Mouse (Mus musculus) layer of hippocampus, postnatal 36 days (tissue): ENCODE measurements around the gene Map4k1. TPM values are rescaled to one million over a fixed set of nuclear protein-coding genes. Genes with fewer than 3 reads are reported as not detected.

Experiments used
- DNase-seq, 2 experiments: peaks; one replicate each; pipeline ENCODE4 v3.0.0; 2022
- total RNA-seq, 2 experiments: library from RNA; stranded (reverse); gene quantifications; 2 replicates each; pipeline ENCODE4 v1.2.3; 2021

Gene Map4k1
- total RNA-seq, 2 experiments from 2014 or later, result 1.7 to 1.9 TPM

DNA sequence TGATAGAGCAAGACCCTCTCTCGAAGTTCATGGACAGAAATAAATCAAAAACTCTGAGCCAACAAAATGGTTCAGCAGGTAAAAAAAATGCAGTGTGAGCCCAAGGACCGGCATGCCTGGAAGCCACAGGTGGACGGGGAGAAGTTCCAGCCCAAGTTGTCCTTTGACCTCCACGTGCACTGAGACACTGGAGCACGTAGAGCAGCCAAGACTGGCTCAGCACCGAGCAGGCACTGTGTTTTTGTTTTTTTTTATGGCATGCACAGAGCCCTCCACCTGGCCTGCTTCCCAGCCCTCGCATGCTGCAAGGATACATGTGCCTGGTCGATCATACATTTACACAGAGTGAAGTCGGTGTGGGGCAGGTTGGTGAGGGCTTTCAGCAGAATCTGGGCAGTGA, 4.3 kb upstream of the Map4k1 start:
- DNase-seq, result no peak

DNA sequence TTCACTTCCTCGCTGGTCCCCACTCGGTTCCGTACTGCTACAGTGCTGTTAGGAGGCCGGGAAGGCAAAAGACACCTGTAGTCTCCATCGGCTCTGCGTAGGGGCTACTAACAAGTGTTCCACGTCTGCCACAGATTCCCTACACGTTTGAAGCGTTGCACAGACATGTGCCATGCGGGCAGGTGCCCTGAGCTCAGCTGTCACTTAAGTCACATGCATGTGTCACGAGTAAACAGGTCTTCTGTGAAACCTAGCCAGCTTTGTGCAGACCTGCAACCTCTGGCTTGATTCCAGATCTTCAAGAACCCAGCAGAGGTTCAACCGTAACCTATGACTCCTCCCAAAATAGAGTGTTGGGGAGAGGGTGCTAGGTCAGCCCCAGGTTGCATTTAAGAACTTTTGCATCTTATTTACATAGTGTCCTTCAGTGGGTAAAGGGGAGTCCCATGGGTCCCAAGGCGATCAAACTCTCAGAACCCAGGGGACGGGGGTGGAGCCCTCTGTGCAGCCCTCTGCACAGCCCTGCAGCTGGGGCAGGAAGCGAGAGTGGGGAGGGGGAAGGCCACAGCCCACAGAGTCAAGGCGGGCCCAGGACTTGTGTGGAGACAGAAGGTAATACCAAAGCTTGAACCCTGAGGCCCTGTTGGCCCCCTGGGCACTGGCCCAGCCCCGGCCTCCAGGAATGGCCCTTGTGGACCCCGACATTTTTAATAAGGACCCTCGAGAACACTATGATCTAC, 594 bp downstream of the Map4k1 start:
- no peak for DNase-seq

DNA sequence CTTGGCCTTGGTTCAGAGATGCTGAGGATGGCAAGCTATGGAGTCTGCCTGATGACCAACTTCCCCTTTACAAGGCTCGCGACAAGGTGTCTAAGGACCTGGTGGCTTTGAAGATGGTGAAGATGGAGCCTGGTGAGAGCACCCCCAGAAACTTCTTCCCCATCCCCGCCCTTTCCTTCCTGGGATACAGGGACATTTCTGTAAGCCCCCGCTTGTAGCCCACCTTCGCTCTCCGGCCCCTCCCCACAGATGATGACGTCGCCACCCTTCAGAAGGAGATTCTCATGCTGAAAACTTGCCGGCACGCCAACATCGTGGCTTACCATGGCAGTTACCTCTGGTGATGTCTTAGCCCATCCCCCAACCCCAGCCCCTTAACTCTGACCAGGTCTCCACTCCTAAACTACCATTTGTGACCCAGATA, 1.3 kb downstream of the Map4k1 start:
- no peak for DNase-seq

DNA sequence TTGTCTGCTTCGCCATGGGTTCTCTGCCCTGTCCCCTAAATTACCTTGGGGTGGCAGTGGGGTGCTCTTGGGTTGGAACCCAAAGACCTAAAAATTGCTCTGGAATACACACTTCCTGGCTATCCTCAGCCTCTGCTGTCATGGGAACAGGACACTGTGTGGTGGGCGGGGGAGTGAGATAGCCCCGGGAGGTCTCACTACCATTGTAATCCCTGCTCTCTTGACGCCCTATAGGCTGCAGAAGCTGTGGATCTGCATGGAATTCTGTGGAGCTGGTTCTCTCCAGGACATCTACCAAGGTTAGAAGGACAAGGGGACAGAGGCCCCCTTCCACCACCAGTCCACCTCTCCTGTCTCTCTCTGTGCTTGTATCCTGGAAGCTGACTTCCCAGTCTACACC, 2.0 kb downstream of the Map4k1 start:
- DNase-seq, result no peak

DNA sequence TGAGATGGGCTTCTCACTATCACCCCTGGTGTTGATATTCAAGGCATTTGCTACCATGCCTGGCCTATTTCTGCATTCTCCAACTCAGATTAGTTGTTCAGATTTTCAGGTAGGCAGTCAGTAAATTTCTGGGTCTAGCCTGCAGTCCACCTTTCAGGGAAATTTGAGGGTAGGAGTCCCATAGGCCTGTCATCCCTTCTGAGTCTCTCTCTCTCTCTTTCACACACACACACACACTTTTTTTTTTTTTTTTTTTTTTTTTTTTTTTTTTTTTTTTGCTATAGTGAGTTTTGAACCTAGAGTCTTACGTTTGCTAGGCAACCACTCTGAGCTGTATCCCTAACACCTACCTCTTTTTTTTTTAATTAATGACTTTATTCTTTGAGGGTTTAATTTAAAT, 2.6 kb downstream of the Map4k1 start:
- no peak for DNase-seq

DNA sequence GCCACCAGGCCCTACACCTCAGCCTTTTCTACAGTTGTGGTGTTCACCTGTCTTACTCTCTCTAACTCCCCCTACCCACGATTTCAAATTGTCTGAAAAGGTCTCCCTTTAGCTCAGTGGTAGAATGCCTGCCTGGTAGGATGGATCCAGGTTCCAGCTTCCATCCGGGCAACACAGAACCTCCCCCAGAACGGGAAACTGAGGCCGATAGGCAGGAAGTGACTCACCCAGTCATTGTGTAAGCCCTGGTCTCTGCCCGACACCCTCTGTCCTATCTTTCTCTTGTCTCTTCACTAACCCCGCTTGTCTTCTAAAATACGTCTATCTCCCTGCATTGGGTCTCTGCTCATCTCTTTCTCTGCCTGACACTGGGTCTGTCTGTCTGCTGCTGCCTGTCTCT, 3.4 kb downstream of the Map4k1 start:
- no peak for DNase-seq

DNA sequence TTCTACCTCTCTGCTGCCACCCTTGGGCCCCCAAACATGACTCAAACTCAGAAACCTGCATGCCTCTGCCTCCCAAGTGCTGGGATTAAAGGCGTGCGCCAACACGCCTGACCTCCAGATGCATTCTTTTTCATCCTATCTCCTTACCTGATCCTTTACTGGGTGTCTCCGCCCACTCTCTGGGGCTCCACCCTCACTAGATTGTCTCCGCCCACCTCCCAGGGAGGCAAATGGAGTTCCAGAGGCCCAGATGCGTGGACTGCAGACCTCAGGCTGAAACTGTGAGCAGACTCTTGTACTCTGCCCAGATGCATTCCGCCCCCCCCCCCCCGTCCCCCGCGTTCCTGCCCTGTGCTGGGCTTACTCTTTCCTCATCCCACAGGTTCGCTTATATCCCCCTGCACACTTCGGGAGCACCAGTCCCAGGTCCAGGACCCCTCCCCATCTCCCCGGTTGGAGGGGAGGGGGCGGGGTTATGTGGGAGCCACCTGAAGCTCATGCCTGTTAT, 9.0 kb downstream of the Map4k1 start:
- no peak for DNase-seq

DNA sequence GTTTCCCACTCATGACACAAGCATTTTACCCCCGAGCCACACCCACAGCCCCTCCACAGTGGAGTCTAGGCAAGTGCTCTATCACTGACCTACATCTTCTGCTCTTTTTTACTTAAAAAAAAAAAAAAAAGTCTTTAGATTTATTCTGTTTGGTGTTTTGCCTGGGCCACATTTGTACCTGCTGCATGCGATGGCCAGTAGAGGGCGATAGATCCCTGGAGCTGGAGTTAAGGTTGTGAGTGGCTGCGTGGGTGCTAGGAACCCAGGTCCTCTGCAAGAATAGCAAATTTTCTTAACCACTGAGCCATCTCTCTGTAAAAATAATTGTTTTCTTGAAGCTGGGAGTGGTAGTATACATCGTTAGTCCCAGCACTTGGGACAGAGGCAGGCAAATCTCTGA, 9.8 kb downstream of the Map4k1 start:
- DNase-seq, result no peak

DNA sequence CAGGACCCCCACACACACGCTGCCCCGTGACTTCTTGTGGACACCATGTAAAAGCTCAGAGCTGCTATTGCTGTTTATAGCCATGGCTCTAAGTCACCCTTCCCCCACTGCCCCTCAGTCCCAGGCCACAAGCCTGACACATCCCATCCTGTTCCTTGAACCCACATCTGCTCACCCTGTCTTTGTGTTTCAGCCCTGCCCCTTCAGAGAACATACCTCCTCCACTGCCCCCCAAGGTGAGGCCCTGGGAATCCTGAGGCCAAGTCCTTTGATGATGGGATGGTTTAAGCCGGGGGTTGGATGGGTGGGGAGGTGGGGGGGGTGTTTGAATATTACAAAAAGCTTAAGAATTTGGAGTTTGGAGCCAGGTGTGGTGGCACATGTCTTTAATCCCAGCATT, 11.1 kb downstream of the Map4k1 start:
- DNase-seq, result no peak

DNA sequence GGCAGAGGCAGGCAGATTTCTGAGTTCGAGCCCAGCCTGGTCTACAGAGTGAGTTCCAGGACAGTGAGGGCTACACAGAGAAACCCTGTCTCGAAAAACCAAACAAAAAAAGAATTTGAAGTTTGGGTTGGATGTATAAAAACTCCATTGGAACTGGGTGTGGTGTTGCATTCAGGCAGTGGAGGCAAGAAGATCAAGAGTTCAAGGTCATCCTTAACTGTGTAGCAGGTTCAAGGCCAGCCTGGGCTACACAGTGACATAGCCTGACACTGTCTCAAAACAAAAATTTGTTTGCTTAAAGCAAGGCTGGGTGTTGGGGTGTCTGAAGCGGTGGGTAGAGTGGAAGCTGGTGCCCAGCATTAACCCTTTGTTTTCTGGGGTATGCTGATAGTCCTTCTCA, 11.6 kb downstream of the Map4k1 start:
- no peak for DNase-seq

DNA sequence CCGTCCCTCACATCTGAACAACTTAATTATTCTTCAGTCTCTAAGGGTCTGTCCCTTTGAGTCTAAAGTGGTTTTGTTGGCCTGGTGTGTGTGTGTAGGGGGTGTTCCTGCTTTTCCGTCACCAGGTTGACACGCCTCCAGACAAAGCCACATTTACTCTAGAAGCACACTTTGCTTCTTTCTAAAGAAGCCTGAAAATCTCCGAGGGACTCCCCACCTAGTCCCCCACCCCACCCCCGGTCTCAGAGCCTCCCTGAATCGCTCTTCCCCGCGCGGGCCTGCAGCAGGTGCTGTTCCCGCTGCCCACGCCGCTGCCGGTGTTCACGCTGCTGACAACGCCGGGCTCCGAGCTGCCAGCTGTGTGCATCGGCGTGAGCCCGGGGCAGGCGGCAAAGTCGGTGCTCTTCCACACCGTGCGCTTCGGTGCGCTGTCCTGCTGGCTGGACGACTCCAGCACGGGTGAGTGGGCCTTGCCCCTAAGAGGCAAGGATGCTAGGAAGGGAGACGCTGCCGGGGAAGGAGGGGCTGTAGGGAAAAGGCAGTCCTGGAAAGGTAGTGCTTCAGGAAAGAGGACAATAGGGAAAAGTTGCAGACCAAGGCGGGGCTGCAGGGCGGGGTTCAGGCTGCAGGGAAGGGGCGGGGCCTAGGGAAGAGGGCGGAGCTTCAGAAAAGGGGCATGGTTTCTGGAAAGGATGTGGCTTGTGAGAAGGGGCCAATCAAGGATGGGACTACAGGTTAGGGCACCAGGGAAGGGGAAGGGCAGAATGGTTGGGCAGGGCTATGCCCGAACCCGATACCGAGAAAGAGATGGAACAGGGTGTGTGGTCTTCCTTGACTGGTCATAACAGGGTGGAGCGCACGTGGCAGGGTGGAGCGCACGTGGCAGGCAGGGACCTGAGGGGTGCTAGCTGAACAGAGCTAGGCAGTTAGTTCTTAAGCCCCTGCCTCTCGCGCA, 19.1 kb downstream of the Map4k1 start:
- peak in 1 of 2 experiments; percentile 12 for DNase-seq

DNA sequence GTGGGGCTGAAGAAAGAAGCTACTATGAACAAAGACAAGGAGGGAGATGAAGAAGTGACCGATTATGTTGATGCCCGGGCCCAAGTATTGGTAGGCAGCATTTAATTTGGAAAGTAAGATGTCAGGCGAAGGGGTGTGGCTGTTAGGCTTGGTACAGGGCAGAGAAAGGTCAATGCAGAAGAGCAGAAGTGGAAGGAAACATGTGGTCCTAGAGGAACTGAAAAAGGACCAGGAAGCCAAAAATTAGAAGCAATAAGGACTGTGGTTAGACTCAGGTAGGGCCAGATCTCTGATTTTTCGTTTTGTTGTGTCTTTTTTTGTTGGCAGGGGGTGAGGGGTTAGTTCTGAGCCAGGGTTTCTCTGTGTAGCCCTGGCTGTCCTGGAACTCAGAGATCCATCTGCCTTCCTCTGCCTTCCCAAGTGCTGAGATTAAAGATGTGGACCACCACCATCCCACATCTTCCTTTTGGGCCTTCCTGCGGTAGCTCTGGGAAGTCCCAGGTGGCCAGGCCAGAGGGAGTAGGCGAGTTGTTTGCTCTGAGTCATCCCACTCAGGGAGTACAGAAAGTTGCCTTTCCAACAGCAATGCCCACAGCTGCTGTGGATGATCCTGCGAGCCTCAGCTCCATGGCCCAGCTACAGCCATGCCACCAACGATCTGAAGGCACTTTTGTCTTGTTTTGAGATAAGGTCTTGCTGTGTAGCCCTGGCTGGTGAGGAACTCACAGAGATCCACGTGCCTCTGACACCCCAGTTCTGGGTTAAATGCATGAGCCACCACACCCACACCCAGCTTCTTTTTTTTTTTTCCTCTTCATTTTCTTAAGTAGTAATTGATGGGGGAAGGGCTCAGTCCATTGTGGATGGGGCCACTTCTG, 25.6 kb downstream of the Map4k1 start:
- no peak for DNase-seq

DNA sequence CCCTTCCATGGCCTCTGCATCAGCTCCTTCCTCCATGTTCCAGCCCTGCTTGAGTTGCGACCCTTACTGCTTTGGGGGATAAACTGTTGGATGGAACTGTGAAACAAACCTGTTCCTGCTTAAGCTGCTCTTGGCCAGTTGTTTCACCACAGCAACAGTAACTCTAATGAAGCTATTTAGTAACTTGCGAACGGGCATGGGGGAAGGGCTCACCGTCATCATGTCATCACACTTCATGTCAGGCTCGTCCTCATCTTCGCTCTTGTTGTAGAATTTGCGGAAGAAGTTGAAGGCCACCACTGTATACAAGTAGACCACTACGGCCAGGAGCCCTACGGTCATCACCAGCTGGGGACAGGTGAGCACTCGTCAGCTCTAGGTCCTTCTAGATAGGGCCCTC, 26.3 kb downstream of the Map4k1 start:
- no peak for DNase-seq

DNA sequence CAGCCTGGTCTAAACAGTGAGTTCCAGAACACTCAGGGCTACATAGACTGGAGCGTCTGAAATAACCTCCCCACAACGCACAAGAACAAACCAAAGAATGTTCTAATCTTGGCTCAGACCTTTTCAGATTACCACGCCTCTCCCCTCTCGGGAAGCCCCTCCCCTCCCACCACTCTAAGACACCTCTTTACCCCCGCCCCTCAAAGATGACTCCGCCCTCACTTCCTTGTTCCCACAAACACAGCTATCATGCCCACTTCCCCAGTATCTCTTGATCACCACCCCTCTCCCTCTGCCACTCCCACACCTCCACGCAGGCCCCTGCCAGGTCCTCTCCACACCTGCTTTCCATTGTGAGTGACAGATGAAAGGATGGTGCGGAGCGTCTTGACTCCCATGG, 26.9 kb downstream of the Map4k1 start:
- DNase-seq, result no peak

DNA sequence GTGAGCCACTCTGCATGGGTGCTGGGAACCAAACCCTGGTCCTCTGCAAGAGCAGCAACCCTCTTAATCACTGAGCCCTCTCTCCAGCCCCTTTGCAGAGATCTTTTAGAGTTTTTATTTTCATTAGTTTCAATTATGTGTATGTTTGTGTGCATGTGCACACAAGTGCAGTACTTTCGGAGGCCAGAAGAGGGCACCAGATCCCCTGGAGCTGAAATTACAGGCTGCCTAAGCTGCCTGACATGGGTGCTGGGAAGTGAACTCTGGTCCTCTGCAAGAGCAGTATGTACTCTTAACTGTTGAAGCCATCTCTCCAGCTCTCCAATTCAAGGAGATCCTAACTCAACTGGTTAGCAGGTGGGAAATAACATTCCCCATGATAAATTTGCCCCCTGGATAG, 33.1 kb downstream of the Map4k1 start:
- DNase-seq, result no peak

DNA sequence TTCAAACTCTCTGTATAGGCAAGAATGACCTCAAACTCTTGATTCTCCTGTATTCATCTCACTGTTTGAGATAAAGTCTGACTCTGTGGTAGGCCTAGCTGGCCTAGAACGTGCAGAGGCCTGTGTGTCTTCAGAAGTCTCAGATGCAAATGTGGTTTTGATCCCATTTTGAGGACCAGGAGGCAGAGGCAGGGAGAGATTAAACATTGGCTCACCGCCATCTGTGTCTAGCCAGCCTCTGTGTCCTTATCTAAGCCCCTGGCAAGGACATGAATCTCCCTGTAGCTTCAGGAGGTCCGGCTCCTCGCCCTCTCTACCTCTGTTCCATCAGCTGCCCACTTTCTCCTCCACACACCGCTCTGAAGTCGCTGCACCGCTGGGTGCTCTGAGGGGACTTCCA, 34.6 kb downstream of the Map4k1 start:
- no peak for DNase-seq

DNA sequence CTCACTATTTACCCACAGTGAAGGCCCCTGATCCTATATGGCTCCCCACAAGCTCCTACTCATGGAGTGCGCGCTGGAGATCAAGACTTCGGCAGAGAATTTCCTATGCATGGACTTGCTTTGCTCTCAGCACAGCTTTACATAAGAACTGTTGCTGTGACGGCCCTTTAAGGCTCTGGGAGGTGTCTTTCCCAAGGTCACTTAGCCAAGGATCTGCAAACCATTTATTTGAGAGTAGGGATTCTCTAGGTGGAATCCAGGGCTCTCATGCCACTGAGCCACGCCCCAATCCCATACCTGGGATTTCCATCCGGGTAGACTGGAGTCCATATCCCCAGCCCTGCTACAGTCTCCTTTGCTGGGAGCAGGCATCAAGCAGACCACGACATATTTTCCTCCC, 35.4 kb downstream of the Map4k1 start:
- DNase-seq, result no peak

DNA sequence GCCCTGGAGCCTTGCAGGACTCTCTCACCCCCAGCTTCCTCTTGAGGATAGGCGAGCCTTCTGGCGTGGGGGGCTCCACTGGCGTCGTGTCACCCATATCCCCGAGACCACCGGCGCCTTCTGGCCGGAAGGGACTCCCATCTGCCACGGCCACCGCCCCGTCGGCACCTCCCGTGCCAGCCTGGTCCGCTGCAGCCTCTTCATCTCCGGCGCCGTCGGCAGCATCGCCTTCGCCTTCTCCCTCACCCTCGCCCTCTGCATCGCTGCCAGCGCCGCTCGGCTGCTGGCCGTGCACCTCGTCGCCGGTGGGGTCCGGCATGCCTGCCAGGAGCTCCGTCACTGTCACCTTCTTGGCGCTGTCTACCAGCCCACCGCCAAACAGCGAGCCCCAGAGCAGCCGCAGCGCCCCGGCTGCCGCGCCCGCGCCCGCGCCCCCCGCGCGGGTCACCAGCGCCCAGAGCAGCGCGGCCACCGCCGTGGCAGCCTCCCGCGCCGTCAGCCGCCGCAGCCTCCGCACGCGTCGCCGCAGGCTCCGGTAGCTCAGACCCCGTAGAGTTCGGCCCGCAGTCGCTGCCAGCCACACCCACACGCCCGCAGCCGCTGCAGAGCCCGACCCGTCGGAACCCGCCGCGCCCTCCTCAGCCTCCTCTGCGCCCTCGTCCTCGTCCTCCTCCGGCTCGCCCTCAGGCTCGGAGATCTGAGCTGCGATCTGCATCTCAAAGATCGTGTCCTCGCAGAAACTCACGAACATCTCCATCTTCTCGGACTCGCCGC, 37.8 kb downstream of the Map4k1 start:
- no peak for DNase-seq

DNA sequence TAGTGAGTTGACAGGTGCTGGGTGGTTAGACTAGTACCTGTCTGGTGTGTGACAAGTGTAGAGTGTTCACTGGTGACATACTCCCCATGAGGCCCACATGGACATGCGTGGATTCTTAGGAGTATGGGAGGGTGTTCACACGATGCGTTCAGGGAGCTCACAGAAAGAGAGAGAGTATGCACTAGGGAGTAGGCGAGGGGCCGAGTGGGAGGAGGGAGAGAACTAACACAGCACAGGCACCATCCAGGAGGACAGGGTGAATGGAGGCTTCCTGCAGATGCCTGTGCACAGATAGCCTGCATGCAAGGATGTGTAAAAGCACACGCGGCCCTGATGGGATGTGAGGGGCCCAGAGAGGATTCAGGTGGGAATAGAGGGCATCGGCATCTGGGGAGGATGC, 40.6 kb downstream of the Map4k1 start:
- DNase-seq, result no peak

DNA sequence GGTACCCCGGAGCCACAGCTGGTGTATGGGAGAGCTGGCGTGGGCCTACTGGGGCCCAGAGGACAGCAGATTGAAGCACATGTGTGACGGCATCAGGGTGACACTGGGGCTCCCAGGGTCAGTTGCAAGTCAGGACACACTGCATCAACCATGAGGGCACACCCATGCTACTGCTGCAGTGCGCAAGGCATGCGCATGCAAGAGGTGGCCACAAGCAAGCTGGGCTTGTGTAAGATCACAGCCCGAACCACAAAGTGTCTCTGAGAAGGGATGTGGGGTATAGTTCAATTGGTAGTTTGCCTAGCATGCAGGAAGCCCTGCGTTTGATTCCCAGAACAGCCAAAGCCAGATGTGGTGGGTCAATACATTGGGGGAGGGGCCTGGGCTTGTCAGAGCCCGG, 41.7 kb downstream of the Map4k1 start:
- DNase-seq, result no peak

DNA sequence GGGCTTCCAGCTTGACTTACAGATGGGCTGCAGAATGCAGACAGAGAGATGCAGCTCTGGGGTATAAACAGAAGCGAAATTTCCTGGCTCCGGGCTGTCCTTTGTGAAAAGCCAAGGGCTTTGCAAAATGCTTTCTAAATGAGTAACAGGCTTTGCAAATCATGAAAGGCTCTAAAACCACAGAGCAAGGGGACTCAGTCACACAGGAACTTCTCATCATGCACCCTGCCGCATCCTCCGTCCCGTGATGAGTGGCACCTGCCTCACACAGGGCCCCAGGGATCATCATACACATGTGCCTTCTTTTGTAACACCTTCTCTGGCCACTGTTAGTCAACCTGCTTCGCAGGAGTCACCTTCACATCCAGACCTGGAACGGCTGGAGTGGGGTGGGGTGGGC, 43.7 kb downstream of the Map4k1 start:
- no peak for DNase-seq

DNA sequence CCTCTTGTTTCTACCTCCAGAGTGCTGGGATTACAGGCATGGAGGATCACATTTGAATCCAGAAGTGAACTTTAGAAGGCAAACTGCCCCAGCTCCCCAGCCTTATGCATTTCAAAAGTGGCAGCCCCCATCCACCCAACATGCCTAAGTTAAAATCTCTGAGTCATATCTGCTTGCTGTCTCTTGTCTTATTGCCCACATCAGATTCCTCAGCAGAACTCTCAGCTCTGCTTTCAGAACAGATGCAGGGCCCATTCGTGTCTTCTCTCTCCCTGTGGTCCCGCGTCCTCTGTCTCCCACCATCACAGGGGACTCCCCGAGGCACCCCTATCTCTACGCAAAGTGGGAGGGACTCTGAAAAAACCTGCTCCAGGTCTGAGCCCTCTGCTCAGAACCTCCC, 44.3 kb downstream of the Map4k1 start:
- DNase-seq, result no peak
